Mouse (Mus musculus) A20 (cell line): ENCODE measurements at regions not wholly inside any gene's neighbourhood (a gene's known extent, or its start where the extent isn't known, plus 50 kb on each side); places are given as distances from the start of the nearest gene placed in this dataset.

Experiments
- DNase-seq: peaks from one replicate; pipeline ENCODE4 v3.0.0-alpha.2; 2011; ENCODE audit warnings: low read depth, low spot score

- no peak for DNase-seq
Measured at GRCm38 (mm10) chr12:25303500-25304050, 206.6 kb upstream of the Id2 start.

- no peak for DNase-seq
Measured at GRCm38 (mm10) chr12:25300804-25301390, 204.0 kb upstream of the Id2 start.

- no peak for DNase-seq
Measured at GRCm38 (mm10) chr12:25299603-25300471, 202.9 kb upstream of the Id2 start.

DNA sequence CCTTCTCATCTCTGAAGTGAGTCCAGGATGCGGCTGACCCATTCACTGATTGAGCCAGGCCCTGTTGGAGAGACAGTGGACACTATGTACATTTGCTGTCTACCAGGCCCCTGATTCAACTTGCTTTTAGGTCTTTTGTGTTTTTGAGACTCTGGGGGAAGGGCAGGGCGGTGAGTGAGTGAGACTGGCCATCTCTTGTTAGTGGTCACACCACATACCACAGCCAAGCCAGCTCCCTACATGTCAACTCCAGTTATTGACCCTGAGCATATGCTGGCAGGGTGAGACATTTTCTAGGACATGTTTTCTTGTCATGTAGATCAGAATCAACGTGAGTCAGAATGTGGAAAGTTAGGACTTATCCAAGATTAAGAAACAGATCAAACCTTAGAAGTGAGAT, 201.8 kb upstream of the Id2 start:
- DNase-seq = no peak

DNA sequence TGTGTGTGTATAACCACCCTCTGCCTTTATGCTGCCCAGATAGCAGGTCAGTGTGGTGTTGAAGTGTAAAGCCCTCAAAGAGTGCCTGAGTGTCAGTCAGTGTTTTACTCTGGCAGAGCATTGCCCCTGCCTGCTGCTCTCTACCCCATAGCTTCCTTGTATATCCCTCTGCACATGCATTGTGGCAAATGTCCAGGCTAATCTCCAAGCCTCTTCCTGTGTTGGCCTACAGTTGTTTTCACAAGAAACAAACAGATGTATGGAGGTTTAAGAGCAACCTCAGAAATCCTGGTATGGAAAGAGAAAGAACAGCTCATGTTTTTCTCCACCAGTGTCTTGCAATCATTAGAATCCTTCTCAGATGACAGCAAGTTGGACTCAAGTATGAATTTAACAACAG, 201.0 kb upstream of the Id2 start:
- no peak for DNase-seq

- DNase-seq = no peak
Measured at GRCm38 (mm10) chr12:25296648-25297047, 199.7 kb upstream of the Id2 start.

GRCm38 (mm10) chr12:25294179-25295025, 197.5 kb upstream of the Id2 start:
- no peak for DNase-seq

DNA sequence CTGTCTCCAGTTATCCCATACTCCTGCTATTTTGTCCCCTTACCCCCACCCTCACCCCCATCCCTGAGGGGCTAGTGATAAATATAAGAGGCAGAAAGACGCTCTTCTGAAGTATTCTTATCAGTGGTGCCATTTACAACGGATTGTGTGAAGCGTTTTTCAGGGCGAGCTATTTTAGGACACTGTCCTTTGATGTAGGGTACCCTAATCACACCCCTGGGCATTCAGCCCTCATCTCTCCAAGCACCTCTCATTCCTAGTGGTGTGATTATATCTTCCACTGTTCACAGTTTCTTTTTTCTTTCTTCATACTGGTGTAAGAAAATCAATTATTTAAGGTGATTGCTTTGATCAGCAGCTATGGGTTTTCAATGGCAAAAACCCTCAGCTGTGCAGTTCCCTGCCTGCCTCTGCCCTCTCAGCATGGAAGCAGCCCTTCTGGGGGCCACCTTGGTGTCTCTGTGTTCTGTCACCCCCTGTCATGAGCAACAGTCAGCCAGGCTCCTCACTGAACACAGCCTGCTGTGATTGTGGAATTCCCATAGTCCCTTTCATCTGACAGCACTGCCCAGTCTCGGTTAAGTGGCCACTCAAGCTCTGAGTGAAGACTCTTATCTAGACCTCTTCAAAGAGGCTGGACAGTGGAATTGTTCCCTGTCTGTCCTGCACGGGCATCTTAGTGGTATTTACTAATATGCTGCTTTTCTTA, 196.7 kb upstream of the Id2 start:
- DNase-seq = no peak

DNA sequence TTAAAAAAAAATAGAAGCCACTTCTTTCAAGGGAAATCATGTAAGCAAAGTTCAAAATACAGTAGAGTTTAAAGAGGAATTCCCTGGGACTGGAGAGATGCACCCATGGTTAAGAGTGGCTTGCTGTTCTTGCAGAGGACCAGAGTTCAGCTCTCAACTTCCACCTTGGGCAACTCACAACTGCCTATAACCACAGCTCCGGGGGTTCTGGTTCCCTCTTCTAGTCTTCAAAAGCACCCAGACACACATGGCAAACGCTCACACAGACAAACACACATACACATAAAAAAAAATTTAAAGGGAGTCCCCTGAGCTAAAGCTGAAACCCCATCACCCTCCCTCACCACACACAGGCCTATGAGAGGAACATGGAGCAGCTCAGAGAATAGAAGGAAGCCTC, 192.4 kb upstream of the Id2 start:
- DNase-seq = no peak

- no peak for DNase-seq
Measured at GRCm38 (mm10) chr12:25283808-25284207, 186.9 kb upstream of the Id2 start.

- peak; percentile 37 for DNase-seq
Measured at GRCm38 (mm10) chr12:25281438-25281837, 184.5 kb upstream of the Id2 start.

GRCm38 (mm10) chr12:25273631-25274305, 176.8 kb upstream of the Id2 start:
- no peak for DNase-seq

- peak; percentile 35 for DNase-seq
Measured at GRCm38 (mm10) chr12:25272752-25273125, 175.8 kb upstream of the Id2 start.

DNA sequence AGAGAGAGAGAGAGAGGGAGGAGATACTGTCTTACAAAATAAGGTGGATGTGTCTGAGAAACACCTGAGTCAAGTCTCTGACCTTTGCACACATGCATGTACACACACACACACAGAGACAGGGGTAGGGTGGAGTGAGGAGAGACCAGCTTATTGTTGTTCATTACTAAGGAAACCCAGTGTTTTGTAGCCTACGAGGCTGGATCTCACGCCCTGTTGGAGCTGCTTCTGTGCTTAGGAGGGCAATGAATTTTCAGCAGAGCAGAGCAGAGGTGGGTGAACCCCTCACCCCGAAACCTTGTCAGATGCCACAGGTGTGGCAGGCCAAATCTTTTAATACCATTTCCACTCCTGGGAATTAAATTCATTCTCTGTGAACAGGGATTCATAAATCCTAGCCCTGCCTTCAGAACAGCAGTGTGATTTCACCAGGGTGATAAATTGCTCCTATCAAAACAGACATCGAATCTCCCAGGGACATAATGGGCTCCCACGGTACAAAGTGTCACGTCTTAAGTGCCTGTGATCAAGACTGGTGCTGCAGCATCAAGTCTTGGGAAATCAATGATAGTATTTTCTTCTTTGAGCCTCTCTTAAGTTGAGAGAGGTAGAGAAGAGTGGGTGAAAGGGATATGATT, 175.3 kb upstream of the Id2 start:
- DNase-seq = no peak

- no peak for DNase-seq
Measured at GRCm38 (mm10) chr12:25269878-25270277, 172.9 kb upstream of the Id2 start.

GRCm38 (mm10) chr12:25268871-25269850, 172.2 kb upstream of the Id2 start:
- DNase-seq = no peak

GRCm38 (mm10) chr12:25268323-25268722, 171.4 kb upstream of the Id2 start:
- no peak for DNase-seq

- DNase-seq = no peak
Measured at GRCm38 (mm10) chr12:25267572-25268115, 170.7 kb upstream of the Id2 start.
